8 mouse cellular contexts compared by ENCODE assay signal in the genomic region with DNA sequence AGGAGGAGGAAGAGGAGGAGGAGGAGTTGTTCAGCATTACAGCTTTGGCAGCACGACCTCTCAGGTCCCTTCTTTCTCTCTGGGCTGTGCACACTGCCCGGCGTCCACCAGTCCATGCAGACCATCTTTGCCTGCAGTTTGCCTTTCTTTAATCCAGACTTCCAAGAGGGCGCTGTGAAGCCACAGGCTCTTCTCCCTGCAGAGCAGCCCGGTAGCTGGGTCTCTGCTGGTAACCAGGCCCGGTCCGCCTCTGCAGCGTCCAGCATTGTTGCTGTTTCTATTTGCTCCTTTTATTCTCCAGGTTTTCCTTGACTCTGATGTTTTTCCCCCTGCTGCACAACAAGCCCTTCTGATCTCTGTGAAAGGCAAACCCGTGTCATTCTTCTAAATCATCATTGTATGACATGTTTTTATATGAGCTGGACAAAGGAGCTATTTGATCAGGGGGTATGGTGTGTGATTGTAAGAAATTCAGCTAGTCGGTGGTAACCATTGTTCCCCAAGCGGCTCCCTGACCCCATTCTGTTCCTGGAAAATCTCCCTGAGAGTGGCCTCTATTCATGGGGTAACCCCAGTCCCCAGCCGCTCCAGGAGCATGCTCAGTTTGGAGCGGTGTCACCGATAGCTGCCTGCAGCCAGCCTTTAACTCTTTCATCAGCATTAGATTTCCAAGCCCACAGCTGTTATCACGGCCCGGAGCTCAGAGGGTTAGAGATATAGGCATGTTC. TPM values are rescaled to one million over a fixed set of nuclear protein-coding genes. Genes with fewer than 3 reads are reported as not detected.
DNase-seq lines count a peak whose midpoint lies in the region; ATAC-seq and TF ChIP-seq lines count a peak whose summit lies in the region.
"Had no signal": no experiment of that assay in that cellular context is flagged by ENCODE, and none has a peak within 500 bp of the region (broad histone marks: within the 10 kb centered on the region; RNA-seq: fewer than 3 reads in every experiment).

No protein-coding gene starts in this region.

- peak; percentile 70 for ATAC-seq in lung, embryonic 14.5 days (ENCODE audit: insufficient read depth)

- H3K4me2 ChIP-seq in lung, embryonic 14.5 days: peak overlapping the region; percentile 51

- DNase-seq in adrenal gland, postnatal 36 days: peak; percentile 64 to 71
- peak; percentile 67 to 79 for DNase-seq in cerebellum, postnatal 25 days
- DNase-seq in heart, adult 9 months (ENCODE audit: low spot score in 2 of 2): peak; percentile 24 to 28
- peak; percentile 65 for DNase-seq in kidney, postnatal 10 days
- DNase-seq in lung, embryonic 14.5 days: peak; percentile 73
- DNase-seq in retina, embryonic 14.5 days (ENCODE audit: low spot score): peak; percentile 81
- DNase-seq in B cell, adult 2 months: no peak

- peak; percentile 44; the same call in 1 of the 2 replicates for TF ChIP-seq CTCF in lung, embryonic 14.5 days (IDR thresholded peaks at IDR 0.05; ENCODE audit: low read depth)

- peak overlapping the region; percentile 33; the same call in 1 of the 2 replicates for H3K9ac ChIP-seq in lung, embryonic 14.5 days

- H3K9me3 ChIP-seq in lung, embryonic 14.5 days (ENCODE audit: low read depth, low read length): no peaks in the 10 kb centered on the region

- WGBS in lung, embryonic 14.5 days: 11% methylated on average over 16 of the region's 16 CpGs

- no peaks in the 10 kb centered on the region for H3K4me1 ChIP-seq in lung, embryonic 14.5 days (ENCODE audit: insufficient read depth)

- no peaks in the 10 kb centered on the region for H3K36me3 ChIP-seq in lung, embryonic 14.5 days (ENCODE audit: insufficient read depth)

- H3K27me3 ChIP-seq in lung, embryonic 14.5 days (ENCODE audit: insufficient read depth, low read length): no peaks in the 10 kb centered on the region

- H3K27ac ChIP-seq in lung, embryonic 14.5 days (ENCODE audit: low read depth): no peak overlapping the region

- H3K4me3 ChIP-seq in lung, embryonic 14.5 days (ENCODE audit: low read depth, low read length): peak overlapping the region; percentile 6; the same call in 1 of the 2 replicates

RNA-seq across cellular contexts. Expression of a gene that starts 25.1 kb away (rescaled TPM):
- not detected for total RNA-seq in adrenal gland, postnatal 36 days (2021)
- not detected in 2 replicates for polyA plus RNA-seq in lung, embryonic 14.5 days (2014; fragmentation: Nextera tagmentation; extraction: Ambion mirVana)
- total RNA-seq: common myeloid progenitor, adult 5-6 weeks had no signal

RNA-seq across cellular contexts. Expression of a gene that starts 31.7 kb away (rescaled TPM):
- 10 to 100 TPM; 31.7 to 38.0 TPM for total RNA-seq in adrenal gland, postnatal 36 days (2021)
- 19.7 and 20.0 TPM in 2 replicates for polyA plus RNA-seq in lung, embryonic 14.5 days (2014; fragmentation: Nextera tagmentation; extraction: Ambion mirVana)

RNA-seq across cellular contexts. Expression of a gene that starts 57.5 kb away (rescaled TPM):
- 10 to 100 TPM; 30.7 to 35.0 TPM for total RNA-seq in adrenal gland, postnatal 36 days (2021)
- polyA plus RNA-seq in lung, embryonic 14.5 days (2014; fragmentation: Nextera tagmentation; extraction: Ambion mirVana): 5.1 and 7.5 TPM in 2 replicates

Comparison
In these comparisons a context has a peak if more than half of its experiments do, and no peak if none do; other contexts are left out.
1. DNase-seq: peak in adrenal gland, postnatal 36 days (2 of 2), cerebellum, postnatal 25 days (2 of 2), heart, adult 9 months (2 of 2), kidney, postnatal 10 days (single experiment), lung, embryonic 14.5 days (single experiment) and retina, embryonic 14.5 days (single experiment); none in B cell, adult 2 months (0 of 2).